Mouse (Mus musculus): ENCODE measurements at regions not wholly inside any gene's neighbourhood (a gene's known extent, or its start where the extent isn't known, plus 50 kb on each side); places are given as distances from the start of the nearest gene placed in this dataset.

DNA sequence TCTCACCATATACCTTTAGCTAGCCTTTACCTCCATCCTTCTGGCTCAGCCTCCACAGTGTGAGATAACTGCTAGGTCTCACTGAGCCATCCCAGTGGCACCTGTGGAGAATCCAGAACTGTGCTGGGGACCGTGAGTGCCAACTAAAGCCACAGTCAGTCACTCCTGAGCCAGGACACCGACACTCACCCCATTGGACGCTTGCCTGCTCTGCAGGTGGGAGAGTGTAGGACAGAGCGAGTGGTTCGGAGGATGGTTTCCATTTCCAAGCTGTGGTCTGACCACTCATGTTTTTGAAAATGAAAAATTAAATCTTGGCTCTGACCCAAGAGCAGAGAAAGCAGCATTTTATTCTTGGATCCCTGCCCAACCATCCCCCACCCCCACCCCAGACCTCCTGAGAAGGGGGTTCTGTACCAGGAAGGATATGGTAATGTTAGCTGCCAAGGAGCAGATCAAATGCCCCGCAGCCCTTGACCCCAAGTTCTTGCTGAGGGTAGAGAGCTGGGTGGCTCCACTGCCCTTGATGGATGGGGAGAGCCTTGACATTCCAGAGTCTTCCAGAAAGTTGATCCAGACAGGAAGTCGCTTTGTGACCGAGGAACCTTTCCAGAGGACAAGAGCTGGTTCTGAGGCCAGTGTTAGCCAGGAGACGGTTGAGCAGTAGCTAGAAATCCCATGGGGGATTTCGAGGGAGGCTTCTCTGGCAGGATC, 83.3 kb upstream of the Smim23 start:
- no peak for DNase-seq

- DNase-seq, result no peak
These were observed 79.6 kb upstream of the Smim23 start for GRCm38 (mm10) chr11:32903970-32904369.

- no peak for DNase-seq
These were observed 79.0 kb upstream of the Smim23 start for GRCm38 (mm10) chr11:32903389-32903788.

DNA sequence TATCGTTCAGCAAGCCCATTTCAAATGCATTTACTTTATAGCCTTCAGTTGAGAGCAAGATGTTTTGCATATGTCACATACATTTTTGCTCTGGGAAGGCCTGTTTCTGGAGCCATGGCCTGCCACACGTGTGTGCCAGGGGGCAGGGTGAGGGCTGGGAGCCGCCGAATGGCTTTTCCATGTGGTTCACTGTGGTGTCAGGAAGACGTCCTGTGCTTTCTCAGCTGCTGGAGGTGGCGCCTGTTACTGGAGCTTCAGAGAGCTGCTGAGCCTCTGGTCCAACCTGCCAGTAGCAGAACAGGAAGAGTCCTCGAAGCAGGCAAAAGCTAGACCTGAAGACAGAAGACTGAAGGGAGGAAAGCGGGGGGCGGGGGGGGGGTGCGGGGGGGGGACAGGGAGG, 78.5 kb upstream of the Smim23 start:
- no peak for DNase-seq

- no peak for DNase-seq
These were observed 76.0 kb upstream of the Smim23 start for GRCm38 (mm10) chr11:32900437-32900836.

DNA sequence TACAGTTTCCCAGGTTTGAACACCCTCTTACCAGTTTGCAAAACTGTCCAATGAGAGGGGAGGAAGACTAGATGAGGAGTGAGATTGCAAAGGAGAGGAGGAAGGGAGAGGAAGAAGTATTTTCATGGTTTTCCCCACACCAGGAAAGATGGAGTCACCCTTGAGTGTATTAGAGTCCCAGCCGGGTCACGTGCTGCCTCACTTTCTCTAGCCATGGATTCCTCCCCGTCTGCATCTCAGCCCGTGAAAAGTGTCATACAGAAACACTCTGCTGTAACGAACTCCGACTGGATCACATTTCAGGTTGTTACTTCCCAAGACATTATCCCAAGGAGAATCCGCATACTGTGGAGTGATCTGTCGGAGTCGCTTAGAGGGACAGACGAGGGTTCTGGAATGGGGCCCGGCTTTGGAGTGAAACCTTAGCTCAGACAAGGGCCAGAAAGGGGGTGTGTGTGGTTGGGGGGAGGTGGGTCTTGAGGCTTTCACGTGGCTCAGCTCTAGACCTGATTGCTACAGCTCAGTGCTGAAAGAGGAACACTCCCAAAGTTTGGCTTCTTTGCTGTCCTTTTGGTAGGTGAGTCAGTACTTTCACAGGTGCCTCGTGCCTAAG, 75.3 kb upstream of the Smim23 start:
- DNase-seq, result no peak

- DNase-seq, result peak; percentile 17
These were observed 71.0 kb upstream of the Smim23 start for GRCm38 (mm10) chr11:32895400-32895799.

DNA sequence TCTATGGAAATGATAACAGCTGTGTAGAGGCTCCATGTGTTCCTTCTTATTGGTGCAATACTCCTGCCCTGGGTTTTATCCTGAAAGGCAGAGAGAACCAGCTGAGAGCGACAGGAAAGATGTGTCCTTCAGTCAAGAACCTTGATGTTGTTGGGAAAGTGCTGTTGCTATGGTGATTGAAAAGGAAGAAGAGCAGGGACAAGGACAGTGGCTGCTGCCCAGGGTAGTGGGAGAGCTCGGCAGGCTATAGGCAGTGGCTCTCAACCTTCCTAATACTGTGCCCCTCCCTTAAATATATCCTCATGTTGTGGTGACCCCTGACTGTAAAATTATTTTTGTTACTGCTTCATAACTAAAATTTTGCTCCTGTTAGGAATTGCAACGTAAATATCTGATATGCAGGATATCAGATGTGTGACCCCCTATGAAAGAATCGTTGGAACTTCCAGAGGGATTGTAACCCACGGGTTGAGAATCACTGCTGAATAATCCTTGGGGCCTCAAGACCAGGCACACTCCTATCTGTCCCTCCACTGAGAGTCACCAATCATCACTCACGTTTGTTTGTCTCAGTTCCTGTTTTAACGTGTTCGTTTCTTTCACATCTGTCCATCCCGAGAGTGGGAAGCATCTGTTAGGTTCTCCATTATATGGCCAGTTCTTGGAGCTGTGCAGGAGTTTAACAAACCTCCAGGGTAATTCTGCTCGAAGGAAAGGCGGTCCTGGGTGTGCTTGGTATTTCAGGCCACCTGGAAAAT, 68.9 kb upstream of the Smim23 start:
- DNase-seq, result no peak

- DNase-seq, result no peak
These were observed 68.1 kb upstream of the Smim23 start for GRCm38 (mm10) chr11:32892496-32892895.

DNA sequence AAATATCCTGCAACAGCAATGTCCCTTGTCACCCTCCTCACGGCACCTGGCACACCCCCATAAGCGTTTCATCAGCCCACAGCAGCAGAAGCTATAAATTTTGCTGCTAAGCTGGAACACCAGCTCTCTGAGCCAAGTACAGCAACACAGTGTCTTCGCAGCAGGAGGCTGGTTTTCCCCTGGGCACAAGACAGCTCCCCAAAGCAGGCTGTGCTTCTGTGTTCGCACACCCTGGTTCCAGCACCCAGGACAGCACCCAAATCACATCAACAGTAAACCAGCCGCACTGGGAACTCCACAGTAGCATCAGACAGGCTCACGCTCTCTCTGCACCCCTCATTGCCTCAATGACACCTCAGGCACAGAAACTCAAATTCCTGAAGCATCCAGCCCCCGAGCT, 64.8 kb upstream of the Smim23 start:
- DNase-seq, result peak; percentile 41

GRCm38 (mm10) chr11:32884744-32885143, 60.3 kb upstream of the Smim23 start:
- DNase-seq, result no peak

- no peak for DNase-seq
These were observed 58.9 kb upstream of the Smim23 start for GRCm38 (mm10) chr11:32883062-32883852.

DNA sequence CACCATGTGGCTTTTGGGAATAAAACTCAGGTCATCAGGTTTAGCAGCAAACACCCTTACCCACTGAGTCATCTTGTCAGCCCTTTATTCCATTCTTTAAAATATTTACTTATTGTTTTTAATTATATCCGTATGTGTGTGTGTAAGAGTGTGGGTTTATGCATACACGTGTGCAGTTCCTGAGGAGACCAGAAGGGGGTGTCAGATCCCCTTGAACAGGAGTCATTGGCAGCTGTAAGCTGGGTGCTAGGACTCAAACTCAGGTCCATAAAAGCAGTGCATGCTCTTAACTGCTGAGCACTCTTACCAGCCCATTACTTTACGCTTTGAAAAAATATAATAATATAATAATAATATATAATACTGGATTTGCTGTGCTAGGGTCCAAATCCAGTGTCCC, 54.6 kb upstream of the Smim23 start:
- DNase-seq, result no peak

All from lung, postnatal 10 days (tissue).